Mouse (Mus musculus) kidney, postnatal 0 days (tissue): ENCODE measurements at regions not wholly inside any gene's neighbourhood (a gene's known extent, or its start where the extent isn't known, plus 50 kb on each side); places are given as distances from the start of the nearest gene placed in this dataset.
A peak's percentile ranks its signal among the peaks of the same experiment; 100 is the strongest.
"Not testable (repeated sequence)": the region's sequence is repeated elsewhere in the genome, so short reads cannot be mapped to it uniquely, and the experiment has no call there.

Source experiments
- ATAC-seq: fragments of 200-750 bp; cut with Nextera tagmentation; replicated peaks from 2 replicates; pipeline ENCODE4 v1.8.0; 2017; ENCODE audit warnings: low read depth, moderate number of reproducible peaks, moderate TSS enrichment, moderate library complexity; ENCODE audit not compliant: low FRiP score
- DNase-seq: peaks from one replicate; pipeline ENCODE4 v3.0.0-alpha.2; 2016; ENCODE audit warnings: low spot score
- H3K27ac ChIP-seq: fragments of 300-500 bp; sonication (generic); 2 replicates; pipeline ENCODE4 v1.5.1; 2014; ENCODE audit warnings: mild to moderate bottlenecking
- H3K27me3 ChIP-seq: fragments of 300-500 bp; sonication (generic); 2 replicates; pipeline ENCODE4 v1.6.1; 2014; ENCODE audit warnings: low read length, mixed read lengths; ENCODE audit not compliant: insufficient read depth
- H3K36me3 ChIP-seq: fragments of 300-500 bp; sonication (generic); 2 replicates; pipeline ENCODE4 v1.6.1; 2014; ENCODE audit warnings: low read length, mixed read lengths; ENCODE audit not compliant: insufficient read depth
- H3K4me1 ChIP-seq: fragments of 300-500 bp; sonication (generic); replicated peaks from 2 replicates; pipeline ENCODE4 v1.6.1; 2014; ENCODE audit warnings: antibody characterized with exemption, low read length, mixed read lengths; ENCODE audit not compliant: insufficient read depth
- H3K4me2 ChIP-seq: fragments of 300-500 bp; sonication (generic); 2 replicates; pipeline ENCODE4 v1.6.1; 2014; ENCODE audit warnings: mild to moderate bottlenecking, low read length, moderate library complexity, mixed read lengths
- H3K4me3 ChIP-seq: fragments of 300-500 bp; sonication (generic); replicated peaks from 2 replicates; pipeline ENCODE4 v1.5.1; 2014; ENCODE audit warnings: low read depth, low read length
- H3K9ac ChIP-seq: fragments of 300-500 bp; sonication (generic); 2 replicates; pipeline ENCODE4 v1.6.1; 2014; ENCODE audit warnings: low read depth, low read length
- H3K9me3 ChIP-seq: fragments of 300-500 bp; sonication (generic); replicated peaks from 2 replicates; pipeline ENCODE4 v1.6.1; 2016; ENCODE audit warnings: low read length, inconsistent platforms, mixed read lengths
- CTCF ChIP-seq: IDR thresholded peaks from 2 replicates; pipeline ENCODE4 v1.5.1; 2016; ENCODE audit warnings: antibody characterized with exemption, low read depth, mild to moderate bottlenecking, moderate library complexity
- WGBS: fragments of 180-500 bp; shearing (Covaris S2); extraction: QIAGEN DNeasy Blood & Tissue Kit; methylation state at CpG from one replicate; pipeline ENCODE4 v1.1.7; 2014; 5-methylcytosine and 5-hydroxymethylcytosine counted together

GRCm38 (mm10) chr17:9066633-9067032 lies 78.5 kb downstream of the 1700010I14Rik start:
- not testable (repeated sequence) for H3K4me3 ChIP-seq, H3K36me3 ChIP-seq, H3K4me1 ChIP-seq, ATAC-seq, H3K4me2 ChIP-seq, H3K27me3 ChIP-seq, H3K9ac ChIP-seq, H3K9me3 ChIP-seq, H3K27ac ChIP-seq
- 3% methylated on average over 2 of the region's 2 CpGs for WGBS
- DNase-seq = peak; percentile 47

GRCm38 (mm10) chr17:9068859-9069602 lies 80.9 kb downstream of the 1700010I14Rik start:
- no peak overlapping the region for H3K4me3 ChIP-seq
- DNase-seq (no peak), ATAC-seq (no peak)
- no peak overlapping the region for H3K4me2 ChIP-seq
- H3K27me3 ChIP-seq = no peaks in the 10 kb centered on the region
- H3K9me3 ChIP-seq = no peaks in the 10 kb centered on the region
- H3K4me1 ChIP-seq = no peaks in the 10 kb centered on the region
- 87% methylated on average over 5 of the region's 5 CpGs for WGBS
- H3K27ac ChIP-seq = no peak overlapping the region
- TF ChIP-seq CTCF = no peak
- no peaks in the 10 kb centered on the region for H3K36me3 ChIP-seq
- no peak overlapping the region for H3K9ac ChIP-seq

GRCm38 (mm10) chr17:9083629-9084028 lies 95.5 kb downstream of the 1700010I14Rik start:
- no peak for DNase-seq
- H3K9ac ChIP-seq = no peak overlapping the region
- no peak overlapping the region for H3K27ac ChIP-seq
- no peak overlapping the region for H3K4me2 ChIP-seq
- no peak overlapping the region for H3K4me3 ChIP-seq
- no peak for ATAC-seq
- H3K9me3 ChIP-seq = no peaks in the 10 kb centered on the region
- no peak for TF ChIP-seq CTCF
- H3K4me1 ChIP-seq = no peaks in the 10 kb centered on the region
- H3K36me3 ChIP-seq = no peaks in the 10 kb centered on the region
- WGBS = 90% methylated on average over 5 of the region's 5 CpGs
- H3K27me3 ChIP-seq = no peaks in the 10 kb centered on the region

- ATAC-seq (no peak), DNase-seq (no peak)
- H3K27me3 ChIP-seq = no peaks in the 10 kb centered on the region
- no peak overlapping the region for H3K4me2 ChIP-seq
- TF ChIP-seq CTCF = no peak
- H3K9ac ChIP-seq = no peak overlapping the region
- 55% methylated on average over 8 of the region's 8 CpGs for WGBS
- H3K4me3 ChIP-seq = no peak overlapping the region
- H3K4me1 ChIP-seq = no peaks in the 10 kb centered on the region
- H3K27ac ChIP-seq = no peak overlapping the region
- H3K9me3 ChIP-seq = no peaks in the 10 kb centered on the region
- no peaks in the 10 kb centered on the region for H3K36me3 ChIP-seq
These were observed 139.7 kb downstream of the 1700010I14Rik start for GRCm38 (mm10) chr17:9127866-9128265.

- no peaks in the 10 kb centered on the region for H3K36me3 ChIP-seq
- no peaks in the 10 kb centered on the region for H3K27me3 ChIP-seq
- TF ChIP-seq CTCF = peak; percentile 52; the same call in 1 of the 2 replicates
- peak; percentile 22 for DNase-seq
- H3K4me2 ChIP-seq = no peak overlapping the region
- 62% methylated on average over 6 of the region's 6 CpGs for WGBS
- no peaks in the 10 kb centered on the region for H3K9me3 ChIP-seq
- H3K4me1 ChIP-seq = no peaks in the 10 kb centered on the region
- H3K9ac ChIP-seq = no peak overlapping the region
- H3K27ac ChIP-seq = no peak overlapping the region
- H3K4me3 ChIP-seq = no peak overlapping the region
- ATAC-seq = no peak
These were observed 157.6 kb downstream of the 1700010I14Rik start for GRCm38 (mm10) chr17:9145605-9146223.

- Histone ChIP-seq H3K4me2 (no peak overlapping the region), H3K4me1 (no peaks in the 10 kb centered on the region), H3K9ac (no peak overlapping the region), H3K27ac (no peak overlapping the region), H3K36me3 (no peaks in the 10 kb centered on the region), H3K9me3 (no peaks in the 10 kb centered on the region), H3K27me3 (no peaks in the 10 kb centered on the region), H3K4me3 (no peak overlapping the region)
- WGBS = 96% methylated on average over 1 of the region's 1 CpGs
- ATAC-seq (no peak), DNase-seq (no peak)
- peak; percentile 51 for TF ChIP-seq CTCF
These were observed 162.5 kb downstream of the 1700010I14Rik start for GRCm38 (mm10) chr17:9150654-9151053.
